Mouse (Mus musculus) stomach, embryonic 16.5 days (tissue): ENCODE data around the gene Impg2. TPM values are rescaled to one million over a fixed set of nuclear protein-coding genes. Genes with fewer than 3 reads are reported as not detected.

ENCODE experiments used
- polyA plus RNA-seq: library from polyadenylated mRNA; unstranded; fragments of >200 nt; fragmentation: Nextera tagmentation; extraction: Ambion mirVana; gene quantifications from 2 replicates; pipeline ENCODE4 v1.2.1, GENCODE M21; 2015

Gene Impg2
- polyA plus RNA-seq, 1 experiment from 2014 or later = 0.39 TPM

Other genes with a start within 250 kb of the Impg2 start
- 560 and 735 TPM in 2 replicates for gene Rpl24, start 238.0 kb upstream of the Impg2 start, polyA plus RNA-seq
- 14.8 and 15.8 TPM in 2 replicates for gene Zbtb11, start 230.4 kb upstream of the Impg2 start, polyA plus RNA-seq
- gene Pcnp, start 174.6 kb upstream of the Impg2 start, polyA plus RNA-seq = 200 and 216 TPM in 2 replicates
- gene Trmt10c, start 166.5 kb upstream of the Impg2 start, polyA plus RNA-seq = 22.6 and 28.5 TPM in 2 replicates
- gene Senp7, start 156.0 kb upstream of the Impg2 start, polyA plus RNA-seq = 27.0 and 27.3 TPM in 2 replicates